26 mouse cellular contexts compared by ENCODE assay signal in the genomic region with DNA sequence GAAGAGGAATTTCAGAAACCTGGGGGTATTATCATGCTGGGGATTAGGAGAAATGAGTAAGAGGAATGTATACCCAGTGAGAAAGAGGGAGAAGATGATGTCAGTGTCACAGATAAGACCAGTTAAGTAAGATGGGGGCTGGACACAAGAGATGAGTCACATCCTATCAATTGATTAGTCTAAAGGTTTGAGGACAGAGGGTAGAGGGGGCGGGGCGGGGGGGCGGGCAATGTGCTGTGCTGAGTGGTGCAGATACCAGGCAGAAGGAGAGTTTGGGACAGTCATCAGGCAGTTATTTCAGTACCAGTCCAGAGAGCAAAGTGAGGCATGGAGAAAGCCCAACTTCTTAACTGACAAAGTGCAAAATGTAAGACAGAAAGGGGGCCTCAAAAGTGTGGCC.
A peak's percentile ranks its signal among the peaks of the same experiment; 100 is the strongest.
DNase-seq lines count a peak whose midpoint lies in the region; ATAC-seq and TF ChIP-seq lines count a peak whose summit lies in the region.
"Had no signal": no experiment of that assay in that cellular context is flagged by ENCODE, and none has a peak within 500 bp of the region (broad histone marks: within the 10 kb centered on the region; RNA-seq: fewer than 3 reads in every experiment).

No protein-coding gene starts in this region.

- H3K9ac ChIP-seq in heart, embryonic 15.5 days: no peak overlapping the region
- H3K9ac ChIP-seq in limb, embryonic 12.5 days (replicated peaks): no peak overlapping the region
- no peak overlapping the region for H3K9ac ChIP-seq in lung, postnatal 0 days (replicated peaks; ENCODE audit: low read depth)
- no peak overlapping the region for H3K9ac ChIP-seq in liver, postnatal 0 days (replicated peaks)
- H3K9ac ChIP-seq: hindbrain, embryonic 15.5 days; midbrain, embryonic 15.5 days; stomach, embryonic 15.5 days had no signal

- H3K36me3 ChIP-seq in heart, embryonic 15.5 days: no peaks in the 10 kb centered on the region
- H3K36me3 ChIP-seq in limb, embryonic 12.5 days: no peaks in the 10 kb centered on the region
- H3K36me3 ChIP-seq in limb, embryonic 10.5 days: no peaks in the 10 kb centered on the region
- no peaks in the 10 kb centered on the region for H3K36me3 ChIP-seq in lung, postnatal 0 days (ENCODE audit: insufficient read depth, low read length)
- H3K36me3 ChIP-seq in liver, postnatal 0 days (replicated peaks; ENCODE audit: insufficient read depth, low read length): no peaks in the 10 kb centered on the region
- H3K36me3 ChIP-seq: hindbrain, embryonic 10.5 days; hindbrain, embryonic 15.5 days; midbrain, embryonic 15.5 days; stomach, embryonic 15.5 days had no signal

- H3K27ac ChIP-seq in heart, embryonic 15.5 days: 0 out of 2 replicates have a peak overlapping the region, but pooled peaks have one; percentile 26
- 0 out of 2 replicates have a peak overlapping the region, but pooled peaks have one; percentile 45 for H3K27ac ChIP-seq in limb, embryonic 12.5 days
- no peak overlapping the region for H3K27ac ChIP-seq in limb, embryonic 10.5 days
- H3K27ac ChIP-seq in lung, postnatal 0 days (ENCODE audit: low read length): peak overlapping the region; percentile 51; the same call in 1 of the 2 replicates
- no peak overlapping the region for H3K27ac ChIP-seq in liver, postnatal 0 days (ENCODE audit: low read depth)
- H3K27ac ChIP-seq: gastrocnemius, adult 2 months; hindbrain, embryonic 10.5 days; hindbrain, embryonic 15.5 days; kidney, postnatal 0 days; macrophage; midbrain, embryonic 15.5 days; stomach, embryonic 15.5 days had no signal

- H3K4me2 ChIP-seq in heart, embryonic 15.5 days: no peak overlapping the region
- no peak overlapping the region for H3K4me2 ChIP-seq in limb, embryonic 12.5 days
- no peak overlapping the region for H3K4me2 ChIP-seq in lung, postnatal 0 days (replicated peaks; ENCODE audit: low read depth, low read length)
- H3K4me2 ChIP-seq in liver, postnatal 0 days (ENCODE audit: low read depth, low read length): no peak overlapping the region
- H3K4me2 ChIP-seq: hindbrain, embryonic 15.5 days; midbrain, embryonic 15.5 days; stomach, embryonic 15.5 days had no signal

- no peak for TF ChIP-seq EP300 in lung, postnatal 0 days (IDR thresholded peaks at IDR 0.05)
- 0 out of 2 replicates have a peak, but pooled peaks have one; percentile 12 for TF ChIP-seq EP300 in liver, postnatal 0 days (IDR thresholded peaks at IDR 0.05; ENCODE audit: low read depth)

- no peak for ATAC-seq in heart, embryonic 15.5 days (replicated peaks; ENCODE audit: insufficient number of reproducible peaks, insufficient read depth, low FRiP score, low read depth)
- no peak for ATAC-seq in limb, embryonic 12.5 days (ENCODE audit: insufficient number of reproducible peaks, insufficient read depth, low FRiP score, low TSS enrichment, low read depth)
- ATAC-seq in lung, postnatal 0 days: no peak
- ATAC-seq in liver, postnatal 0 days: peak; percentile 95
- ATAC-seq: forebrain, embryonic 16.5 days; inflammation-experienced regulatory T-cells, adult 6 months; midbrain, embryonic 15.5 days had no signal

- no peak for DNase-seq in heart, postnatal 14 days
- no peak for DNase-seq in limb, embryonic 10.5 days (ENCODE audit: low spot score)
- no peak for DNase-seq in lung, postnatal 0 days (ENCODE audit: low spot score)
- no peak for DNase-seq in lung, postnatal 14 days
- peak; percentile 54 for DNase-seq in liver, postnatal 0 days
- no peak for DNase-seq in natural killer cell, adult 2 months (ENCODE audit: low spot score in 2 of 2)
- DNase-seq: adrenal gland, postnatal 36 days; cerebellum, adult 18-20 months; cerebellum, postnatal 10 days; gastrocnemius, adult 2 months; gastrocnemius, postnatal 36 days; heart, adult 18-20 months; kidney, adult 11 months; lung, adult 18-20 months; right cerebral cortex, postnatal 25 days had no signal

- intact Hi-C loops in heart, postnatal 14 days (cut with DNase I): no loop called here

- no peaks in the 10 kb centered on the region for H3K27me3 ChIP-seq in heart, embryonic 15.5 days
- no peaks in the 10 kb centered on the region for H3K27me3 ChIP-seq in limb, embryonic 12.5 days
- H3K27me3 ChIP-seq in limb, embryonic 10.5 days (ENCODE audit: low read depth, poor library complexity, severe bottlenecking): no peaks in the 10 kb centered on the region
- H3K27me3 ChIP-seq in lung, postnatal 0 days (replicated peaks; ENCODE audit: insufficient read depth, low read length): no peaks in the 10 kb centered on the region
- H3K27me3 ChIP-seq in liver, postnatal 0 days (ENCODE audit: insufficient read depth, low read length): no peaks in the 10 kb centered on the region
- H3K27me3 ChIP-seq: hindbrain, embryonic 15.5 days; midbrain, embryonic 15.5 days; stomach, embryonic 15.5 days had no signal

- H3K4me1 ChIP-seq in heart, embryonic 15.5 days (replicated peaks): peaks cover 9% of the 10 kb centered on the region
- H3K4me1 ChIP-seq in limb, embryonic 12.5 days (replicated peaks): peaks cover 33% of the 10 kb centered on the region
- H3K4me1 ChIP-seq in limb, embryonic 10.5 days: peaks cover 18% of the 10 kb centered on the region
- H3K4me1 ChIP-seq in lung, postnatal 0 days (ENCODE audit: insufficient read depth, low read depth, low read length): no peaks in the 10 kb centered on the region
- no peaks in the 10 kb centered on the region for H3K4me1 ChIP-seq in liver, postnatal 0 days (ENCODE audit: insufficient read depth)
- H3K4me1 ChIP-seq: hindbrain, embryonic 10.5 days; hindbrain, embryonic 15.5 days; midbrain, embryonic 15.5 days; stomach, embryonic 15.5 days had no signal

- no peak overlapping the region for H3K4me3 ChIP-seq in heart, embryonic 15.5 days
- no peak overlapping the region for H3K4me3 ChIP-seq in limb, embryonic 12.5 days (replicated peaks)
- H3K4me3 ChIP-seq in limb, embryonic 10.5 days: no peak overlapping the region
- no peak overlapping the region for H3K4me3 ChIP-seq in lung, postnatal 0 days (ENCODE audit: low read depth, low read length)
- H3K4me3 ChIP-seq in liver, postnatal 0 days (ENCODE audit: low read depth, low read length): no peak overlapping the region
- H3K4me3 ChIP-seq: erythroblast, embryonic 14.5 days; gastrocnemius, adult 2 months; hindbrain, embryonic 10.5 days; hindbrain, embryonic 15.5 days; midbrain, embryonic 15.5 days; stomach, embryonic 15.5 days had no signal

- H3K9me3 ChIP-seq in heart, embryonic 15.5 days (replicated peaks): no peaks in the 10 kb centered on the region
- no peaks in the 10 kb centered on the region for H3K9me3 ChIP-seq in limb, embryonic 12.5 days
- H3K9me3 ChIP-seq in limb, embryonic 10.5 days (replicated peaks): no peaks in the 10 kb centered on the region
- H3K9me3 ChIP-seq in lung, postnatal 0 days (ENCODE audit: low read length): no peaks in the 10 kb centered on the region
- H3K9me3 ChIP-seq in liver, postnatal 0 days (ENCODE audit: low read length): no peaks in the 10 kb centered on the region
- H3K9me3 ChIP-seq: hindbrain, embryonic 10.5 days; hindbrain, embryonic 15.5 days; midbrain, embryonic 15.5 days; stomach, embryonic 15.5 days had no signal

- 68% methylated on average over 3 of the region's 3 CpGs for WGBS in heart, embryonic 15.5 days
- WGBS in limb, embryonic 12.5 days: 88% methylated on average over 3 of the region's 3 CpGs
- 82% methylated on average over 3 of the region's 3 CpGs for WGBS in limb, embryonic 10.5 days
- WGBS in lung, postnatal 0 days: 86% methylated on average over 3 of the region's 3 CpGs
- 61% methylated on average over 3 of the region's 3 CpGs for WGBS in liver, postnatal 0 days (ENCODE audit: insufficient replicate concordance)

- TF ChIP-seq CTCF in lung, postnatal 0 days (IDR thresholded peaks at IDR 0.05): no peak
- no peak for TF ChIP-seq CTCF in liver, postnatal 0 days (IDR thresholded peaks at IDR 0.05; ENCODE audit: low read depth)

Comparison
In these comparisons a context has a peak if more than half of its experiments do, and no peak if none do; other contexts are left out.
1. H3K27ac ChIP-seq: peak in heart, embryonic 15.5 days (single experiment), limb, embryonic 12.5 days (single experiment) and lung, postnatal 0 days (single experiment); none in limb, embryonic 10.5 days (single experiment) and liver, postnatal 0 days (single experiment).